Mouse (Mus musculus) embryonic fibroblast, embryonic 13.5 days (primary cell): Measurements from ENCODE around the gene Fubp3.

Source experiments
- CTCF ChIP-seq: IDR thresholded peaks from 2 replicates; pipeline ENCODE4 v1.5.1; 2011; ENCODE audit warnings: mild to moderate bottlenecking, control low read depth, low read length, moderate library complexity, borderline replicate concordance; ENCODE audit not compliant: insufficient read depth
- POLR2A ChIP-seq: IDR thresholded peaks from 2 replicates; pipeline ENCODE4 v1.6.1; 2011; ENCODE audit warnings: low read depth, mild to moderate bottlenecking, control low read depth, low read length, moderate library complexity

DNA sequence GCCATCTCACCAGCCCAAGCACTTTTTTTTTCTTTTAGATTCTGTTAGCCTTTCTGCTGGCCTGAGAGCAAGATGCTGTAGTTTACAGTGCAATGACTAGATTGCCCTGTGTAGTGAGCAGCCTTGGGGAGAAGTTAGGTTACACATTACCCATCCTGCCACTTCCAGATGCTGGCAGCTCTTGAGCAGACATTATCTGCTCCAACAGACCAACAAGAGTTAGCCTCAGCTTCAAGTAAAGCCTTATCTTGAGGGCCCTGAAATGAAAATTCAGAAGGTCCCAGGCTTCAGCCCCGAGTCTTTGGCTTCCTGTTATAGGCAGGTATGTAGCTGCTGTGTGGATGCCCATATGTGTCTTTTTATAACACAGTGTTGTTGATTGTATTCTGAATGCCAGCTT, 35.1 kb downstream of the Fubp3 start:
- TF ChIP-seq POLR2A (no peak), CTCF (no peak)
